8 mouse cellular contexts compared by ENCODE assay signal in the genomic region with DNA sequence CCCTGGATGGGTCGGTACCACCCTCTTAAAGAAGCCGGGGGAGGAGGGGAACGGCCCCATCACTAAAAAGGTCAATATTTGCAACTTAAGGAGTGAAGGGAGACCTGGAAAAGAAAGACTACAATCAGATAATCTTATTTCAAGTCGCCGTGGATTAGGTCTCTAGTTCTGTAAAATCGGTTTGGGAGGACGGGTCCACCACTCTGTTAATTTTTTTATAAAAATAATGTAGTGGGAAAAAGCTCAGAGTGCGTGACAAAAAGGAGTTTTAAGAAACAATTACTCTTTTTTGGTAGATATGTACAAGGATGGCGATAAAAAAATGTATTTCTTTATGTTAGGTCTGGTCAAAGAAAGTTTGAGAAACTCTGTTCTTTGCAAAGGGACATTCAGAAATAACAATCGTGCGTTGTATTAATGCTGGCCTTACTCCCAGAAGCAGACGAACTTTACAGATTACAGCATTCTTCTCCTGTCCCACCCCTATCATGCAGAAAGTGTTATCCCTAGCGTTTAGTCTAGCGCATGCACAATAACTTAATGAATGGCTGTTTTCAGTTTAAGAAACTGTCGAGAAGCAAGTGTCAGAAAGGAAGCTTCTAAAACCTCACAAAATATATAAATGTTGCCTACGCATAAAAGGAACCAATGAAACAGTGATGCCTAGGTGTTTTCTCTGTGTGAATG. TPM values are rescaled to one million over a fixed set of nuclear protein-coding genes. Genes with fewer than 3 reads are reported as not detected.
A peak's percentile ranks its signal among the peaks of the same experiment; 100 is the strongest.
DNase-seq lines count a peak whose midpoint lies in the region; ATAC-seq and TF ChIP-seq lines count a peak whose summit lies in the region.

No protein-coding gene starts in this region.

- 21% methylated on average over 16 of the region's 16 CpGs for WGBS in kidney, embryonic 14.5 days
- 19% methylated on average over 16 of the region's 16 CpGs for WGBS in heart, postnatal 0 days

- peak overlapping the region; percentile 64 for H3K4me2 ChIP-seq in kidney, embryonic 14.5 days (replicated peaks; ENCODE audit: low read depth, low read length)
- peak overlapping the region; percentile 78 for H3K4me2 ChIP-seq in heart, postnatal 0 days (ENCODE audit: low read depth, low read length)

- H3K9me3 ChIP-seq in kidney, embryonic 14.5 days (ENCODE audit: control insufficient read depth, low read length) = no peaks in the 10 kb centered on the region
- no peaks in the 10 kb centered on the region for H3K9me3 ChIP-seq in heart, postnatal 0 days (replicated peaks; ENCODE audit: control insufficient read depth, low read length)

- TF ChIP-seq CTCF in heart, postnatal 0 days (IDR thresholded peaks at IDR 0.05; ENCODE audit: low read depth) = no peak

- no peak for TF ChIP-seq EP300 in heart, postnatal 0 days (IDR thresholded peaks at IDR 0.05; ENCODE audit: low read depth)

- no peaks in the 10 kb centered on the region for H3K27me3 ChIP-seq in kidney, embryonic 14.5 days (ENCODE audit: control insufficient read depth, insufficient read depth, low read length)
- H3K27me3 ChIP-seq in heart, postnatal 0 days (ENCODE audit: control insufficient read depth, insufficient read depth, low read length) = no peaks in the 10 kb centered on the region

- no peaks in the 10 kb centered on the region for H3K36me3 ChIP-seq in kidney, embryonic 14.5 days (ENCODE audit: control insufficient read depth, insufficient read depth, low read length)
- H3K36me3 ChIP-seq in heart, postnatal 0 days (replicated peaks; ENCODE audit: control insufficient read depth, insufficient read depth, low read length) = no peaks in the 10 kb centered on the region

- H3K4me3 ChIP-seq in kidney, embryonic 14.5 days (ENCODE audit: low read length) = peak overlapping the region; percentile 89
- H3K4me3 ChIP-seq in heart, postnatal 0 days (ENCODE audit: low read depth, low read length) = peak overlapping the region; percentile 85

- H3K9ac ChIP-seq in kidney, embryonic 14.5 days (ENCODE audit: low read depth, low read length) = peak overlapping the region; percentile 95
- H3K9ac ChIP-seq in heart, postnatal 0 days (replicated peaks; ENCODE audit: low read depth, low read length) = peak overlapping the region; percentile 92

- H3K27ac ChIP-seq in kidney, embryonic 14.5 days (ENCODE audit: low read depth, low read length) = peak overlapping the region; percentile 98
- H3K27ac ChIP-seq in heart, postnatal 0 days (ENCODE audit: low read depth) = peak overlapping the region; percentile 97

- DNase-seq in kidney, postnatal 14 days = no peak
- peak; percentile 66 for DNase-seq in NIH3T3 (ENCODE audit: low read depth)
- DNase-seq in heart, postnatal 0 days (ENCODE audit: low spot score) = peak; percentile 33
- no peak for DNase-seq in ovary, postnatal 36 days (ENCODE audit: low spot score)
- DNase-seq in layer of hippocampus, postnatal 25 days (ENCODE audit: extremely low spot score in 1 of 2, low spot score in 1 of 2) = no peak

- H3K4me1 ChIP-seq in kidney, embryonic 14.5 days (ENCODE audit: control insufficient read depth, insufficient read depth, low read length) = peaks cover 9% of the 10 kb centered on the region
- H3K4me1 ChIP-seq in heart, postnatal 0 days (ENCODE audit: control insufficient read depth, insufficient read depth) = peaks cover 9% of the 10 kb centered on the region

- ATAC-seq in kidney, embryonic 14.5 days (ENCODE audit: low FRiP score, low TSS enrichment) = no peak
- no peak for ATAC-seq in heart, postnatal 0 days (ENCODE audit: insufficient read depth, low read depth)
- ATAC-seq in megakaryocyte-erythroid progenitor cell, adult 5-6 weeks (replicated peaks; ENCODE audit: low FRiP score, low TSS enrichment, poor library complexity, severe bottlenecking) = peak; percentile 73
- ATAC-seq in inflammation-experienced regulatory T-cells, adult 6 months = no peak

RNA-seq across cellular contexts. Expression of a gene that starts 0.6 kb away (rescaled TPM):
- polyA plus RNA-seq in kidney, embryonic 14.5 days (2014; fragmentation: Nextera tagmentation; extraction: Ambion mirVana) = 35.7 and 70.8 TPM in 2 replicates
- 32.0 and 43.5 TPM in 2 replicates for total RNA-seq in heart, postnatal 0 days (2014; rRNA removed; ENCODE audit: low replicate concordance)
- 61.2 and 65.9 TPM in 2 replicates for polyA plus RNA-seq in heart, postnatal 0 days (2015; fragmentation: Nextera tagmentation; extraction: Ambion mirVana)
- total RNA-seq in megakaryocyte-erythroid progenitor cell, adult 5-6 weeks (2014; fragmentation: Nextera tagmentation) = 21.1 and 29.6 TPM in 2 replicates
- 47.1 and 48.0 TPM in 2 replicates for total RNA-seq in megakaryocyte-erythroid progenitor cell, adult 5-6 weeks (2017)
- polyA plus RNA-seq in inflammation-experienced regulatory T-cells, adult 6 months (2017; shearing (Covaris generic)) = 10 to 100 TPM in 2 of 3 experiments, 1 to 10 TPM in 1; 9.1 to 16.0 (median 11.7) TPM
- total RNA-seq in layer of hippocampus, postnatal 25 days (2021) = 10 to 100 TPM; 58.7 to 64.8 TPM

Comparison
In these comparisons a context has a peak if more than half of its experiments do, and no peak if none do; other contexts are left out.
1. DNase-seq: peak in NIH3T3 (single experiment) and heart, postnatal 0 days (single experiment); none in kidney, postnatal 14 days (single experiment), ovary, postnatal 36 days (single experiment) and layer of hippocampus, postnatal 25 days (0 of 2).